Mouse (Mus musculus) embryonic fibroblast, embryonic 13.5 days (primary cell): ENCODE measurements around the gene Ptprd. TPM values are rescaled to one million over a fixed set of nuclear protein-coding genes. Genes with fewer than 3 reads are reported as not detected.

ENCODE experiments used
- H3K27ac ChIP-seq: 2 replicates; pipeline ENCODE4 v1.5.1; 2012; ENCODE audit warnings: low read length, control low read depth, inconsistent platforms; ENCODE audit not compliant: insufficient read depth
- H3K4me1 ChIP-seq: 2 replicates; pipeline ENCODE4 v1.6.1; 2011; ENCODE audit warnings: low read length; ENCODE audit not compliant: control insufficient read depth, insufficient read depth
- H3K4me3 ChIP-seq: 2 replicates; pipeline ENCODE4 v1.5.1; 2011; ENCODE audit warnings: mild to moderate bottlenecking, control low read depth, low read length; ENCODE audit not compliant: insufficient read depth
- CTCF ChIP-seq: IDR thresholded peaks from 2 replicates; pipeline ENCODE4 v1.5.1; 2011; ENCODE audit warnings: mild to moderate bottlenecking, control low read depth, low read length, moderate library complexity, borderline replicate concordance; ENCODE audit not compliant: insufficient read depth
- POLR2A ChIP-seq: IDR thresholded peaks from 2 replicates; pipeline ENCODE4 v1.6.1; 2011; ENCODE audit warnings: low read depth, mild to moderate bottlenecking, control low read depth, low read length, moderate library complexity
- polyA plus RNA-seq: library from polyadenylated mRNA; stranded (reverse); fragments of >200 nt; gene quantifications from 2 replicates; pipeline ENCODE4 v1.2.4, GENCODE M21; 2011; ENCODE audit warnings: low read depth; ENCODE audit not compliant: missing spikeins, insufficient read length

The Ptprd gene
- polyA plus RNA-seq, 1 experiment: 39.3 TPM

DNA sequence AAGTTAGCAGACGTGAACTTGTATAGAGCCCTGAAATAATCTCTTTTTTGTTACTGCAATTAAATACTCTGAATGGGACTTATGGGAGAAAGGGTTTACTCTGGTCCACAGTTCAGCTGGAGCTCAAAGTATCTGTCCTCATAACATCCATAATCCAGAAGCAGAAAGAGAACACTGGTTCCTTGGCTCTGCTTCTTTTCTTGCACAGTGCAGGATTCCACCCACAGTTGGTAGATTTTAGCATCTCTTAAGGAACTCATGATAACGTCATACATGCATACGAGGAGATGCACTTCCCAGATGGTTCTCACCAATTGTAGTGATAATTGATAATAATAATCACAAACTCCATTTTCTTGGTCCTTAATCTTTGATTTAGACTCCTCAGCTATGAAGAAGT is 1330.2 kb downstream of the Ptprd start:
- TF ChIP-seq CTCF: no peak
- no peak for TF ChIP-seq POLR2A
- no peak overlapping the region for H3K4me3 ChIP-seq
- no peak overlapping the region for H3K27ac ChIP-seq
- H3K4me1 ChIP-seq: no peaks in the 10 kb centered on the region

DNA sequence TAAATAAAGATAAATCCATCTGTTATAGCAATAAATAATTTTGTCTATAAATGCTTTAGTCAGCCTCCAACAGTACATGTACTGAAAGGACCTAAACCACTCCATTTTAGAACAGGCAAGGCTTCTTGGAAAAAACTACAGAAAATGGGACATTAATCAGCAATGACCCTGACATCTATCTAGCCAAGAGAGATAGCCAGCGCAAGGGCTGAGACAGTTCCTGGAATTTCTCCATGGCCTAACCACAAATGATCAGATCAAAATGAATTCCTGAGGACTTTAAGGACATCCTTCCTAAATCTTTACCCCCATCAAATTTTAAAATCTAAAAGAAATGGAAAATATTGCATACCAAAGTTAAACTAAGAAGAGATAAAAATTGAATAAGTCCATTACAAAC is 1340.8 kb downstream of the Ptprd start:
- H3K4me3 ChIP-seq: no peak overlapping the region
- H3K27ac ChIP-seq: no peak overlapping the region
- TF ChIP-seq POLR2A (no peak), CTCF (no peak)
- H3K4me1 ChIP-seq: no peaks in the 10 kb centered on the region

DNA sequence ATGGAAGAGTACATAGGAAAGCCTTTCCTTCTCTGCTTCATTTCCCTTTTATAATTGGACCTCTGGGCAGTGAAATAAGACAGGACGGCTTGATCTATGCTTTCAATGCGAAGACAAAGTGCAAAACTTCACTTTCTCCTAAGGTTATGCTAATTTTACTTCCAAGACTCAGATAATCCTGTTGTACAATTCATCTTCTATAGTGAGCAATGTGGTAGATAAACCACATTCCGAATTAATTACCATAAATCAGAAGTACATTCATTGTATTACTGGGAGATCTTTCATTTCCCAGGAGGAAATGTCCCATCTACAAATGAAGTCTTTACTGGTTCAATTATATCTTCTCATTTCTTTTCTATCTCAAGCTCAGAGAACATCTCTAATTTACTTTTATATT is 1346.2 kb downstream of the Ptprd start:
- no peak overlapping the region for H3K27ac ChIP-seq
- H3K4me3 ChIP-seq: no peak overlapping the region
- TF ChIP-seq POLR2A (no peak), CTCF (no peak)
- H3K4me1 ChIP-seq: no peaks in the 10 kb centered on the region

DNA sequence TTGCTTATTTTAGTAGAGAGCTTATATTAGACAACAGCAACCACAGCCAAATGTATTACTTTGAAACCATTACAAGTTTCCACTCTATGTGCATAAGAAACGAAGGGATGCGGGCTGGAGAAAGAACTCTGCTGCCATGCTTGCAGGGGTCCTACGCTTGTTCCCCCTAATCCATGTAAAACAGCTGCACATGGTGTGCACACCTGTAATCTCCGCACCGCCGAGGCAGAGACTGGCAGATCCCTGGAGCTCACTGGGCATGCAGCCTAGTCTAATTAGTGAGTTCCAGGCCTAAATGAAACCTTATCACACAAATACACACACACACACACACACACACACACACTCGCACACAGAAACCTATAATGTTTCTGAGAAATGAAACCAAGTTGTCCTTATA is 1365.5 kb downstream of the Ptprd start:
- Histone ChIP-seq H3K27ac (no peak overlapping the region), H3K4me1 (no peaks in the 10 kb centered on the region), H3K4me3 (no peak overlapping the region)
- TF ChIP-seq CTCF (no peak), POLR2A (no peak)

DNA sequence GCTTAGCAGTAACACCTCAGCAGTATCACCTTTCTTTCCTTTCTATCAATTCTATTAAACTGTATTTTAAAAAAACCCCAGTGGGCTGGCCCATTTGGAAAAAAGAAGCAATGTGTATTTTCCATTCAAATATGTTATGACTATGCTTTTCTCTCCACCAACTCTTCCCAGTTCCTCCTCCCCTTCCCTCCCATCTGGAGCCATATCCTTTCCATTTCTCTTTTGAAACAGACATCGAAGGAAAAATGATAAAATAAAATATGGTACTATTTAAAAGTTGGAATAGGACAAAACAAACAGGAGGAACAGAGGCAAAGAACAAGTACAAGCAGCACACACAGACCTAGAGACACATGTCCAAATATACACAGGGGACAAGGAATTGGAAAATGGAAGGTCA is 1372.7 kb downstream of the Ptprd start:
- Histone ChIP-seq H3K4me1 (no peaks in the 10 kb centered on the region), H3K4me3 (no peak overlapping the region), H3K27ac (no peak overlapping the region)
- TF ChIP-seq CTCF (no peak), POLR2A (no peak)

DNA sequence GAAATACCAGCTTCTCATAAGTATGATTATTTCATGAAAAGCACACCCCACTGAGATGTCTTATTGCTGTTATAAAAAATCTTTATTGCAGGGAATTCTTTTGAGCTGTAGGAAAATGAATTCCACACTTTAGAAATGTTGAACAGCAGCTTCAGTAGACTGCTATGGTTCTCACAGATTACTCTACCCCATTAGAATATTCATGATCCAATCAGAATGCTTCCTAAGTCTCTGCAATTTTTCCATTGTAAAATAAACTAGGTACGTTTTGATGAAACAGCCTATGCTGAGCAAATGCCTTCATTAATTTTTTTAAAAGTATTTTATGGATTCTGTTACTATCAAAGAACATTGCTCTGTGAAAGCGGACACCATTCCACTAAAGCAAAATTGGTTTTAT is 1399.6 kb downstream of the Ptprd start:
- TF ChIP-seq POLR2A: no peak
- no peak for TF ChIP-seq CTCF
- Histone ChIP-seq H3K27ac (no peak overlapping the region), H3K4me3 (no peak overlapping the region), H3K4me1 (no peaks in the 10 kb centered on the region)

DNA sequence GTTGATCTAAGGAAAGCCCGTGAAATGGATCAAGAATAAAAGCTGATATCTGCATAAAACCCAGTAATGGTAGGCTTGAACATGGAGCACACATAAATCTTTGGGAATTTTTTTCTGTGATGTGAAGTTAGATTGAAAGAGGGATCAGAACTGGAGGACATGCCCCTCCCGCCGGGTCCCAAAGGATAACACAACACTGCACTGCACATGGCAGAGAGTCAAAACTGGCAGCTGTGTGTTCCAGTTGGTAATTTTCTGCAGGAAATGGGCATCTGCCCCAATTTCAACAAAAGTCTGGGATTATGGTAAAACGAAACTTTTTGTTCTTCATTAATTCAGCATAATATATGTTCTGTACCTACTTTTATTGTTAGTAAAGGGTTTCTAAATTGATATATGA is 1409.1 kb downstream of the Ptprd start:
- TF ChIP-seq CTCF: no peak
- TF ChIP-seq POLR2A: no peak
- Histone ChIP-seq H3K27ac (no peak overlapping the region), H3K4me3 (no peak overlapping the region), H3K4me1 (no peaks in the 10 kb centered on the region)

DNA sequence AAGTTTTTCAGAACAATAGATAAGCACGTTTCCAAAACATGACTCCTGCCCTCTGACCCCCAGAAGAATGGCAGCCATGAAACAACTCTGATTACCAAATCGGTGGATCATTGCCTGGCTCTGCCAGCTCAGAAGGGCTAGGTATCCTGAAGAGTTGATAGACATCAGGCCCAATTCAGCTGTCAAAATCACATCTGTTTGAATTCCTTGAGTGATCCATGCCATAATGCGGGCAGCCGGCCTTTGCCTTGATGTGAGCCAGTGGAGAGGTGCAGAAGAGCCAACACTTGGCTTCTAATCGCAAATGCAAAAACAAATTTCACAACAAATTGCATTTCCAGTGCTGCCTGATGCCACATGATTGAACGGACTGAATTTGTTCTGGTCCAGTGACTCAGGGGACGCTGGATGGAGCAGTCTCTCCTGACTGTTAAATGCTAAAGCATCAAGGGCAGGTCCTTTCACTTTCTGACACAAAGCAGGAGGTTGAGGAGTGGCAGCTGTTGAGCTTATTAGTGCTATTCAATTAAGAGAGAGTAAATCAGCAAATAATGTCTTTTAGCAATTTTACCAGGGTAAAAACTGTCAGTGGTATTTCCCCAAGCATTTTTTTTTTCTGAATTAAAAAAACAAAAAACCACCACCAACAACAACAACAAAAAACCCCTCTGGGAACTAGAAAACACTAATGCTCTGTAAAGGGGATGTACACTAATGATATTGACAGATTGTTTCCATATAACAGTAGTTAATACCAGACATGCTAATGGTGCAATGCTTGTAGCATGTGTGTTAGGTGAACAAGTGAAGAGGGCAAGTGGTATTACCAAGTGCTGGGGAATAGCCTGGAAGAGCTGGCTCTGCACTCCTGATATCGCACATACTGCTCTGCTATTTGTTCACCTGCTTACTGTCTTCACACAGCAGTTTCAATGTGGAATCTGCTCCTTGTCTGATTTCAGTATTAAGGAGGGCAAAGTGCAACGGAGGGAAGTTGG is 1413.5 kb downstream of the Ptprd start:
- no peak for TF ChIP-seq POLR2A
- no peak for TF ChIP-seq CTCF

DNA sequence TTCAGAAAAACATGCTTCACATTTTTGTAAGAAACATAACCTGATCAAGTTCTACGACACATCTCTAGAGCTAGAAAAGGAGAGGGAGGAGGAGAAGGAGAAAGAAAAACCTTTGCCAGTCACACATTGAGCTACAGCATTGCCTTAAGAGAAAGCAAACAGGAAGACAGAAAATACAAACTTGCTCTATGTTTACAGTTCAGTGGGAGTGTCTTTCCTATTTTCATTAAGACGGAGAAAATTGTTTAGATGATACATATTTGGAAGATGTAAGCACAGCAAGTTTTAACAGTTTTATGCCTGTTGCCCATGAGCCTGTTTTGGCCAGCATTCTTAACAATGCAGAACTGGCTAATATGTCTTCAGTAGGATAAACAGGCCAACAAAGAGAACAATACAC is 1426.4 kb downstream of the Ptprd start:
- H3K4me1 ChIP-seq: no peaks in the 10 kb centered on the region
- no peak for TF ChIP-seq POLR2A
- TF ChIP-seq CTCF: no peak
- no peak overlapping the region for H3K27ac ChIP-seq
- H3K4me3 ChIP-seq: no peak overlapping the region

More for the DNA sequence above, 1413.5 kb downstream of the Ptprd start:
- H3K27ac ChIP-seq: no peak overlapping the region
- H3K4me1 ChIP-seq: no peaks in the 10 kb centered on the region
- no peak overlapping the region for H3K4me3 ChIP-seq

DNA sequence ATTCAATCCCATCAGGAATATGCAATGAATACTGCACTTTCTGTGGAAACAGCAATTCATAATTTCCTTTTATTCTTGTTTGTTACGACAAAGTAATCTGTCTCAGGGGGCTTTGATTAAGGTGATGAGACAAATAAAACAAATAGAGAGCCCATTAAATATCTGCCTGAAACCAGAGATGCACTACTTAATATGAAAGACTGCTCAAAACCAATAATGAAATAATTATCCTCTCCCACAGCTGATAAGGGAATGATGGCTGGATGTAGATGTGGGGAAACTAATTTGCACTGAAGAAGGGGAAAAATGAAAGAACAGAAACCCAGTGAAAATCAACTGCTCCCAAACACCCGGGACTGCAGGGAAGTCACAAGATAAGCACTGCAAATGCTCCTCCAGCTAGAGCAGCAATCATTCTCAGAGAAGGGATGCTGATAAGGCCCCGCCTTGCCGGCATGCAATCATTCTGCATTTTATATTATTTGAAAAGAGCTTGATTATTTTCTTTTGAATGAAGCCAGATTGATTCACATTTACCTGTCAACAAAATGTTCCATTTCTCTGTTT is 1432.1 kb downstream of the Ptprd start:
- no peaks in the 10 kb centered on the region for H3K4me1 ChIP-seq
- no peak overlapping the region for H3K4me3 ChIP-seq
- H3K27ac ChIP-seq: no peak overlapping the region
- TF ChIP-seq POLR2A (no peak), CTCF (no peak)
